Mouse (Mus musculus) lung, embryonic 16.5 days (tissue): Measurements from ENCODE around the gene Cyb5d1. TPM values are rescaled to one million over a fixed set of nuclear protein-coding genes. Genes with fewer than 3 reads are reported as not detected.
A peak's percentile ranks its signal among the peaks of the same experiment; 100 is the strongest.

Source experiments
- ATAC-seq: fragments of 200-750 bp; cut with Nextera tagmentation; 2 replicates; pipeline ENCODE4 v1.8.0; 2017; ENCODE audit warnings: low read depth, mild to moderate bottlenecking, moderate library complexity
- H3K27ac ChIP-seq: fragments of 300-500 bp; sonication (generic); 2 replicates; pipeline ENCODE4 v1.5.1; 2014; ENCODE audit warnings: mild to moderate bottlenecking, control low read depth, low read length
- H3K27me3 ChIP-seq: fragments of 300-500 bp; sonication (generic); 2 replicates; pipeline ENCODE4 v1.6.1; 2014; ENCODE audit warnings: low read depth, low read length, mixed read lengths; ENCODE audit not compliant: control insufficient read depth, insufficient read depth
- H3K36me3 ChIP-seq: fragments of 300-500 bp; sonication (generic); 2 replicates; pipeline ENCODE4 v1.6.1; 2014; ENCODE audit warnings: low read length; ENCODE audit not compliant: control insufficient read depth, insufficient read depth
- H3K4me1 ChIP-seq: fragments of 300-500 bp; sonication (generic); replicated peaks from 2 replicates; pipeline ENCODE4 v1.6.1; 2014; ENCODE audit warnings: low read length, mixed read lengths; ENCODE audit not compliant: control insufficient read depth, insufficient read depth
- H3K4me2 ChIP-seq: fragments of 300-500 bp; sonication (generic); 2 replicates; pipeline ENCODE4 v1.6.1; 2014; ENCODE audit warnings: low read depth, low read length, control low read depth
- H3K4me3 ChIP-seq: fragments of 300-500 bp; sonication (generic); 2 replicates; pipeline ENCODE4 v1.5.1; 2014; ENCODE audit warnings: mild to moderate bottlenecking, low read length, control low read depth
- H3K9ac ChIP-seq: fragments of 300-500 bp; sonication (generic); 2 replicates; pipeline ENCODE4 v1.6.1; 2014; ENCODE audit warnings: low read length, control low read depth
- H3K9me3 ChIP-seq: fragments of 300-500 bp; sonication (generic); 2 replicates; pipeline ENCODE4 v1.6.1; 2016; ENCODE audit warnings: low read length; ENCODE audit not compliant: control insufficient read depth
- WGBS: fragments of 180-500 bp; shearing (Covaris S2); extraction: QIAGEN DNeasy Blood & Tissue Kit; methylation state at CpG from one replicate; pipeline ENCODE4 v1.1.7; 2014; 5-methylcytosine and 5-hydroxymethylcytosine counted together
- polyA plus RNA-seq: library from polyadenylated mRNA; unstranded; fragments of >200 nt; fragmentation: Nextera tagmentation; extraction: Ambion mirVana; gene quantifications from 2 replicates; pipeline ENCODE4 v1.2.1, GENCODE M21; 2015

The Cyb5d1 gene
- polyA plus RNA-seq, 1 experiment from 2014 or later, result 32.6 TPM

- ATAC-seq, result no peak
- Histone ChIP-seq H3K9ac (no peak overlapping the region), H3K4me3 (no peak overlapping the region), H3K27me3 (no peaks in the 10 kb centered on the region), H3K36me3 (peaks cover 45% of the 10 kb centered on the region), H3K4me2 (no peak overlapping the region), H3K27ac (no peak overlapping the region), H3K4me1 (peaks cover 12% of the 10 kb centered on the region), H3K9me3 (no peaks in the 10 kb centered on the region)
- WGBS, result 86% methylated on average over 16 of the region's 16 CpGs
These were observed 11.7 kb upstream of the Cyb5d1 start for GRCm38 (mm10) chr11:69406867-69407723.

- Histone ChIP-seq H3K4me2 (no peak overlapping the region), H3K9ac (no peak overlapping the region), H3K27me3 (no peaks in the 10 kb centered on the region), H3K27ac (no peak overlapping the region), H3K9me3 (no peaks in the 10 kb centered on the region), H3K4me1 (peaks cover 12% of the 10 kb centered on the region), H3K4me3 (no peak overlapping the region), H3K36me3 (peaks cover 53% of the 10 kb centered on the region)
- WGBS, result 81% methylated on average over 19 of the region's 19 CpGs
- no peak for ATAC-seq
These were observed 10.9 kb upstream of the Cyb5d1 start for GRCm38 (mm10) chr11:69406282-69406681.

GRCm38 (mm10) chr11:69405397-69406200 lies 10.2 kb upstream of the Cyb5d1 start:
- H3K9me3 ChIP-seq, result no peaks in the 10 kb centered on the region
- no peaks in the 10 kb centered on the region for H3K27me3 ChIP-seq
- H3K27ac ChIP-seq, result no peak overlapping the region
- ATAC-seq, result no peak
- H3K36me3 ChIP-seq, result peaks cover 59% of the 10 kb centered on the region
- WGBS, result 87% methylated on average over 24 of the region's 24 CpGs
- no peak overlapping the region for H3K9ac ChIP-seq
- no peak overlapping the region for H3K4me2 ChIP-seq
- H3K4me1 ChIP-seq, result peaks cover 12% of the 10 kb centered on the region
- H3K4me3 ChIP-seq, result no peak overlapping the region

- Histone ChIP-seq H3K9ac (no peak overlapping the region), H3K4me2 (no peak overlapping the region), H3K27ac (no peak overlapping the region), H3K27me3 (no peaks in the 10 kb centered on the region), H3K4me1 (peaks cover 16% of the 10 kb centered on the region), H3K9me3 (no peaks in the 10 kb centered on the region), H3K4me3 (no peak overlapping the region), H3K36me3 (peaks cover 66% of the 10 kb centered on the region)
- no peak for ATAC-seq
- 89% methylated on average over 23 of the region's 24 CpGs for WGBS
These were observed 9.4 kb upstream of the Cyb5d1 start for GRCm38 (mm10) chr11:69404595-69405396.

GRCm38 (mm10) chr11:69403691-69404594 lies 8.5 kb upstream of the Cyb5d1 start:
- Histone ChIP-seq H3K27me3 (no peaks in the 10 kb centered on the region), H3K4me2 (no peak overlapping the region), H3K27ac (no peak overlapping the region), H3K4me1 (peaks cover 21% of the 10 kb centered on the region), H3K9ac (no peak overlapping the region), H3K4me3 (no peak overlapping the region), H3K9me3 (no peaks in the 10 kb centered on the region), H3K36me3 (peaks cover 69% of the 10 kb centered on the region)
- WGBS, result 90% methylated on average over 38 of the region's 38 CpGs
- ATAC-seq, result no peak

GRCm38 (mm10) chr11:69401987-69402386 lies 6.6 kb upstream of the Cyb5d1 start:
- 76% methylated on average over 12 of the region's 12 CpGs for WGBS
- no peak overlapping the region for H3K9ac ChIP-seq
- peaks cover 60% of the 10 kb centered on the region for H3K36me3 ChIP-seq
- ATAC-seq, result no peak
- H3K27ac ChIP-seq, result no peak overlapping the region
- H3K9me3 ChIP-seq, result no peaks in the 10 kb centered on the region
- H3K4me1 ChIP-seq, result peaks cover 28% of the 10 kb centered on the region
- H3K4me3 ChIP-seq, result no peak overlapping the region
- H3K27me3 ChIP-seq, result no peaks in the 10 kb centered on the region
- H3K4me2 ChIP-seq, result no peak overlapping the region

- Histone ChIP-seq H3K4me2 (no peak overlapping the region), H3K9ac (no peak overlapping the region), H3K27ac (no peak overlapping the region), H3K4me1 (peaks cover 36% of the 10 kb centered on the region), H3K4me3 (no peak overlapping the region), H3K9me3 (no peaks in the 10 kb centered on the region), H3K36me3 (peaks cover 54% of the 10 kb centered on the region), H3K27me3 (no peaks in the 10 kb centered on the region)
- ATAC-seq, result peak; percentile 53
- WGBS, result 17% methylated on average over 22 of the region's 22 CpGs
These were observed 5.8 kb upstream of the Cyb5d1 start for GRCm38 (mm10) chr11:69401210-69401637.

- Histone ChIP-seq H3K9me3 (no peaks in the 10 kb centered on the region), H3K4me1 (peaks cover 36% of the 10 kb centered on the region), H3K9ac (no peak overlapping the region; the same call in 1 of the 2 replicates), H3K4me2 (no peak overlapping the region), H3K27me3 (no peaks in the 10 kb centered on the region), H3K27ac (no peak overlapping the region), H3K36me3 (peaks cover 44% of the 10 kb centered on the region), H3K4me3 (peak overlapping the region; percentile 25)
- ATAC-seq, result no peak
- WGBS, result 75% methylated on average over 25 of the region's 25 CpGs
These were observed 4.8 kb upstream of the Cyb5d1 start for GRCm38 (mm10) chr11:69400083-69400850.
